Mouse (Mus musculus) midbrain, embryonic 15.5 days (tissue): ENCODE results near the gene Mta2. TPM values are rescaled to one million over a fixed set of nuclear protein-coding genes. Genes with fewer than 3 reads are reported as not detected.
"Not testable (repeated sequence)": the region's sequence is repeated elsewhere in the genome, so short reads cannot be mapped to it uniquely, and the experiment has no call there.

Source experiments
- ATAC-seq: fragments of 200-750 bp; cut with Nextera tagmentation; replicated peaks from 2 replicates; pipeline ENCODE4 v1.8.0; 2017; ENCODE audit warnings: moderate TSS enrichment
- H3K27ac ChIP-seq: fragments of 300-500 bp; sonication (generic); 2 replicates; pipeline ENCODE4 v1.5.1; 2015; ENCODE audit warnings: mild to moderate bottlenecking, inconsistent platforms
- H3K27me3 ChIP-seq: fragments of 300-500 bp; sonication (generic); replicated peaks from 2 replicates; pipeline ENCODE4 v1.6.1; 2015; ENCODE audit warnings: inconsistent platforms
- H3K36me3 ChIP-seq: fragments of 300-500 bp; sonication (generic); replicated peaks from 2 replicates; pipeline ENCODE4 v1.6.1; 2015; ENCODE audit warnings: inconsistent platforms
- H3K4me1 ChIP-seq: fragments of 300-500 bp; sonication (generic); 2 replicates; pipeline ENCODE4 v1.6.1; 2015; ENCODE audit warnings: inconsistent platforms
- H3K4me2 ChIP-seq: fragments of 300-500 bp; sonication (generic); 2 replicates; pipeline ENCODE4 v1.6.1; 2015; ENCODE audit warnings: inconsistent platforms, mild to moderate bottlenecking, moderate library complexity
- H3K4me3 ChIP-seq: fragments of 300-500 bp; sonication (generic); 2 replicates; pipeline ENCODE4 v1.5.1; 2015; ENCODE audit warnings: mild to moderate bottlenecking, inconsistent platforms
- H3K9ac ChIP-seq: fragments of 300-500 bp; sonication (generic); 2 replicates; pipeline ENCODE4 v1.6.1; 2015; ENCODE audit warnings: mild to moderate bottlenecking, inconsistent platforms
- H3K9me3 ChIP-seq: fragments of 300-500 bp; sonication (generic); 2 replicates; pipeline ENCODE4 v1.6.1; 2016; ENCODE audit warnings: inconsistent platforms
- WGBS: fragments of 180-500 bp; shearing (Covaris S2); methylation state at CpG from one replicate; pipeline ENCODE4 v1.1.7; 2015; ENCODE audit warnings: mixed read lengths; 5-methylcytosine and 5-hydroxymethylcytosine counted together
- polyA plus RNA-seq: library from polyadenylated mRNA; unstranded; fragments of >200 nt; fragmentation: Nextera tagmentation; extraction: Ambion mirVana; gene quantifications from 2 replicates; pipeline ENCODE4 v1.2.1, GENCODE M21; 2015

Gene Mta2
- polyA plus RNA-seq, 1 experiment from 2014 or later: 121 TPM

- H3K27ac ChIP-seq: peak within 1 kb of the TSS; percentile 89
- 2% methylated on average over 46 of the region's 46 CpGs for WGBS
- peak within 1 kb of the TSS; percentile 54 for H3K9ac ChIP-seq
- H3K27me3 ChIP-seq: no peaks in the 10 kb centered on the region
- H3K4me2 ChIP-seq: peak within 1 kb of the TSS; percentile 89
- peak; percentile 95 for ATAC-seq
- H3K36me3 ChIP-seq: peaks cover 30% of the 10 kb centered on the region
- H3K9me3 ChIP-seq: no peaks in the 10 kb centered on the region
- H3K4me3 ChIP-seq: peak within 1 kb of the TSS; percentile 79
- H3K4me1 ChIP-seq: peaks cover 31% of the 10 kb centered on the region
Measured at GRCm38 (mm10) chr19:8953135-8954039, 11.7 kb downstream of the Mta2 start, which contains the start of gene Tut1. Tut1 (plus strand) TSS chr19:8953847.

DNA sequence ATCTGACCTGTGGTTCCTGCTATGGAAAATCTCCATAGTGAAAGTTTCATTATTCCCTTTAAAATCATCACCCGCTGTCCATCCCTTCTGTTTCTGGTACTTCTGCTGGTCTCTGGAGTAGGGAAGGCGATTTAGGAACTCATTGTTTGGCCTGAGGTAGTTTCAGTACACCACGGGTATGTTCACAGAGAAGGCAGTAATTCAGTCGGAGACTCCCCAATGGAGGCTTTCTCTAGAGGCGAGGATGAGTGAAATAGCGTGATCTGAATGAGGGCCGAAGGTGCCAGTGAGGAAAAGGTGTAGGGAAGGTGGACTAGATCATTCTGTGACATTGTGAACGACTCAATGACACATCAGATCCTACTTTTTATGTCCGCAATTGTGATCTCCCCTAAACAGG is 12.5 kb downstream of the Mta2 start:
- peak overlapping the region; percentile 79 for H3K4me3 ChIP-seq
- H3K9me3 ChIP-seq: no peaks in the 10 kb centered on the region
- peak overlapping the region; percentile 89 for H3K4me2 ChIP-seq
- peak overlapping the region; percentile 89 for H3K27ac ChIP-seq
- no peaks in the 10 kb centered on the region for H3K27me3 ChIP-seq
- H3K36me3 ChIP-seq: peaks cover 27% of the 10 kb centered on the region
- peak overlapping the region; percentile 54 for H3K9ac ChIP-seq
- peaks cover 31% of the 10 kb centered on the region for H3K4me1 ChIP-seq
- 0 out of 2 replicates have a peak, but pooled peaks have one; percentile 0 for ATAC-seq
- 10% methylated on average over 9 of the region's 9 CpGs for WGBS

- H3K9me3 ChIP-seq: no peaks in the 10 kb centered on the region
- no peak for ATAC-seq
- peaks cover 10% of the 10 kb centered on the region for H3K4me1 ChIP-seq
- H3K27me3 ChIP-seq: no peaks in the 10 kb centered on the region
- no peak overlapping the region for H3K4me2 ChIP-seq
- H3K4me3 ChIP-seq: no peak overlapping the region
- H3K9ac ChIP-seq: no peak overlapping the region
- peaks cover 55% of the 10 kb centered on the region for H3K36me3 ChIP-seq
- H3K27ac ChIP-seq: no peak overlapping the region
- WGBS: 97% methylated on average over 2 of the region's 2 CpGs
Measured at GRCm38 (mm10) chr19:8962256-8962655, 20.6 kb downstream of the Mta2 start.

GRCm38 (mm10) chr19:8965075-8965474 is 23.4 kb downstream of the Mta2 start:
- Histone ChIP-seq H3K27me3 (no peaks in the 10 kb centered on the region), H3K36me3 (peaks cover 43% of the 10 kb centered on the region), H3K27ac (no peak overlapping the region), H3K9ac (no peak overlapping the region), H3K4me3 (no peak overlapping the region), H3K4me1 (peaks cover 26% of the 10 kb centered on the region), H3K9me3 (no peaks in the 10 kb centered on the region), H3K4me2 (no peak overlapping the region)
- 82% methylated on average over 11 of the region's 11 CpGs for WGBS
- ATAC-seq: no peak

GRCm38 (mm10) chr19:8965771-8966170 is 24.1 kb downstream of the Mta2 start:
- peak overlapping the region; percentile 60 for H3K4me3 ChIP-seq

GRCm38 (mm10) chr19:8966198-8966589 is 24.5 kb downstream of the Mta2 start:
- H3K4me2 ChIP-seq: peak overlapping the region; percentile 53
- peak overlapping the region; percentile 28 for H3K9ac ChIP-seq
- 46% methylated on average over 5 of the region's 5 CpGs for WGBS
- ATAC-seq: no peak
- H3K4me3 ChIP-seq: peak overlapping the region; percentile 60
- peaks cover 54% of the 10 kb centered on the region for H3K36me3 ChIP-seq
- H3K9me3 ChIP-seq: no peaks in the 10 kb centered on the region
- peak overlapping the region; percentile 77 for H3K27ac ChIP-seq
- H3K27me3 ChIP-seq: no peaks in the 10 kb centered on the region
- peaks cover 26% of the 10 kb centered on the region for H3K4me1 ChIP-seq

More at GRCm38 (mm10) chr19:8965771-8966170, 24.1 kb downstream of the Mta2 start:
- H3K27me3 ChIP-seq: no peaks in the 10 kb centered on the region
- ATAC-seq: no peak
- peak overlapping the region; percentile 53 for H3K4me2 ChIP-seq
- peaks cover 26% of the 10 kb centered on the region for H3K4me1 ChIP-seq
- no peak overlapping the region for H3K9ac ChIP-seq
- H3K36me3 ChIP-seq: peaks cover 50% of the 10 kb centered on the region
- no peaks in the 10 kb centered on the region for H3K9me3 ChIP-seq
- WGBS: 78% methylated on average over 8 of the region's 8 CpGs
- peak overlapping the region; percentile 77; the same call in 1 of the 2 replicates for H3K27ac ChIP-seq

DNA sequence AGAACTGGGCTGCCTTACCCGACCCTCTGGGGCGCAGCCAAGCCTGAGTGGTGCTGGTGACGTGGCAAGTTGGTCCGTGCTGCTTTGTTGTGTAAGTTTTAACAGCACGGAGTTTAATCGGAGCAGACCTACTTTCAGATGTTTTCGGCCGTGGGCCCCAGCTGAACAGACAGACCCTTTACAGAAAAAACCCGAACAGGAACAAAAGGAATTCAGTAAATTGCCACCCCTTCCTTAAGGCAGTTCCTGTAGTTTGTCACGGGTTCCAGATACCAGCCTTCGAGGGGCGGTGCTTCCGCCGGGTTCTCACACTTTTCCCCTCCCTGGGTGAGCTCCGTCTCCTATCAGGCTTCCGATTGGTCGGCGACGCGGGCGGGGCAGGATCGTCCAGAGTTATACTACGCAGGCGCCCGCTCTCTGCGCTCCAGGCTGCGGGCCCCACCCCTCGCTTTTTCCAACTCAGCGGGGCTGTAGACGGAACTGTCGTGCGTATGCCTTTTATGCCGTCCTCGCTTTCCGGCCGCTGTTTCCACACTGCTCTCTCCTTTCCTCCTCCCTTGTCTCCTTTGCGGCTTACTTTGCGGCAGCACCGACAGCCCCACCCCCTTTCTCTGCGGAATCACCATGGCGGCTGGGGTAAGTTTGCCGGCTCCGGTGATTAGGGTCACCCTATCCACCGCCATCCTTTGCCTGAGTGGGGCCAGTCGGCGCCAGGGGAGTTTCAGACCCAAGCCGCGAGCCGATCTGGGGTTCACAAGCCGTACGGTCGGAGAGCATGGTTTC is 25.1 kb downstream of the Mta2 start, which contains the start of gene Eef1g:
Eef1g (plus strand) TSS at position 452 of the 783 bp plus-strand sequence.
- peak within 1 kb of the TSS; percentile 54 for H3K9ac ChIP-seq
- peaks cover 26% of the 10 kb centered on the region for H3K4me1 ChIP-seq
- ATAC-seq: peak; percentile 98
- no peaks in the 10 kb centered on the region for H3K27me3 ChIP-seq
- WGBS: under 1% methylated on average over 52 of the region's 52 CpGs
- H3K9me3 ChIP-seq: no peaks in the 10 kb centered on the region
- H3K4me3 ChIP-seq: peak within 1 kb of the TSS; percentile 60
- peaks cover 58% of the 10 kb centered on the region for H3K36me3 ChIP-seq
- peak within 1 kb of the TSS; percentile 65 for H3K4me2 ChIP-seq
- H3K27ac ChIP-seq: peak within 1 kb of the TSS; percentile 81

DNA sequence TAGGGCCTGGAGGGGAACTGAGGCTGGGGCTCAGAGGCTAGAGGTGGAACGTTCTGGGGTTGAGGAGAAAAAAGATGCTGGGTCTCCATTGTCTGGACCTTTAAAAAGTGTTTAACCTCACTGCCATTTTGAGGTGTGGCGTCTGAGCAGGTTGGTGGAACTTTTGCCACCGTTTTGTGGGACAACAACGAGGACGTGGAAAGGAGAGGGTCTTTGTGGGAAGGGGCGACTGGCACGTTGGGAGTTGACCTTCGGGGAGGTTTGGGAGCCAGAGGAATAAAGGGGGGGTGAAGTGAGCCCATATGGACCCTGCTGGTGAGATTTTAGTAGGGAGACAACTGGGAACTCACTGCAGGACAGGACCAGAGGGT is 25.7 kb downstream of the Mta2 start:
- Histone ChIP-seq H3K9me3 (no peaks in the 10 kb centered on the region), H3K4me3 (peak overlapping the region; percentile 60), H3K27me3 (no peaks in the 10 kb centered on the region), H3K4me2 (peak overlapping the region; percentile 65), H3K27ac (peak overlapping the region; percentile 81), H3K4me1 (peaks cover 26% of the 10 kb centered on the region), H3K36me3 (peaks cover 62% of the 10 kb centered on the region), H3K9ac (peak overlapping the region; percentile 54)
- peak; percentile 24 for ATAC-seq
- WGBS: 0% methylated on average over 8 of the region's 8 CpGs

GRCm38 (mm10) chr19:8967893-8968292 is 26.2 kb downstream of the Mta2 start:
- Histone ChIP-seq H3K4me1 (peaks cover 26% of the 10 kb centered on the region), H3K4me3 (peak overlapping the region; percentile 60), H3K36me3 (peaks cover 64% of the 10 kb centered on the region)

DNA sequence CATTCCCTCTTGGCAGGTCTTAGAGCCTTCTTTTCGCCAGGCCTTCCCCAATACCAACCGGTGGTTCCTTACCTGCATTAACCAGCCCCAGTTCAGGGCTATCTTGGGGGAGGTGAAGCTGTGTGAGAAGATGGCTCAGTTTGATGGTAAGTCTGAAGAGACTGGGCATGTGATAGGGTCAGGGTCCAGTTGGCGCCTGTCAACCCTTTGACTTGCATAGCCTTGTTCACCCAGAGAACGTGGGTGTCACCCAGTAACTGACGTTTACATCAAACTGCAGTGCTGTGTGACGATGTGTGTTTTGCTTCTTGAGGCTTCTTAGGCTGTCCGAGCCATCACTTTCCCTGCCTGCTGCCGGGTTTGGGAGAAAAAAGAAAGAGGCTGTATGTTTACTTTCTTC is 30.8 kb downstream of the Mta2 start:
- not testable (repeated sequence) for H3K9me3 ChIP-seq, H3K27me3 ChIP-seq, ATAC-seq, H3K27ac ChIP-seq, H3K4me2 ChIP-seq, H3K9ac ChIP-seq, H3K4me3 ChIP-seq
- Histone ChIP-seq H3K36me3 (peaks cover 60% of the 10 kb centered on the region), H3K4me1 (peaks cover 16% of the 10 kb centered on the region)
- WGBS: 90% methylated on average over 8 of the region's 8 CpGs

More at GRCm38 (mm10) chr19:8967893-8968292, 26.2 kb downstream of the Mta2 start:
- peak overlapping the region; percentile 65 for H3K4me2 ChIP-seq
- WGBS: 8% methylated on average over 9 of the region's 9 CpGs
- no peaks in the 10 kb centered on the region for H3K27me3 ChIP-seq
- H3K27ac ChIP-seq: peak overlapping the region; percentile 81; the same call in 1 of the 2 replicates
- peak overlapping the region; percentile 54 for H3K9ac ChIP-seq
- H3K9me3 ChIP-seq: no peaks in the 10 kb centered on the region
- no peak for ATAC-seq

GRCm38 (mm10) chr19:8974638-8975037 is 33.0 kb downstream of the Mta2 start:
- H3K27ac ChIP-seq: no peak overlapping the region
- H3K4me1 ChIP-seq: no peaks in the 10 kb centered on the region
- peaks cover 73% of the 10 kb centered on the region for H3K36me3 ChIP-seq
- WGBS: 89% methylated on average over 1 of the region's 1 CpGs
- no peak overlapping the region for H3K9ac ChIP-seq
- H3K9me3 ChIP-seq: no peaks in the 10 kb centered on the region
- ATAC-seq: no peak
- no peak overlapping the region for H3K4me2 ChIP-seq
- H3K4me3 ChIP-seq: no peak overlapping the region
- no peaks in the 10 kb centered on the region for H3K27me3 ChIP-seq

DNA sequence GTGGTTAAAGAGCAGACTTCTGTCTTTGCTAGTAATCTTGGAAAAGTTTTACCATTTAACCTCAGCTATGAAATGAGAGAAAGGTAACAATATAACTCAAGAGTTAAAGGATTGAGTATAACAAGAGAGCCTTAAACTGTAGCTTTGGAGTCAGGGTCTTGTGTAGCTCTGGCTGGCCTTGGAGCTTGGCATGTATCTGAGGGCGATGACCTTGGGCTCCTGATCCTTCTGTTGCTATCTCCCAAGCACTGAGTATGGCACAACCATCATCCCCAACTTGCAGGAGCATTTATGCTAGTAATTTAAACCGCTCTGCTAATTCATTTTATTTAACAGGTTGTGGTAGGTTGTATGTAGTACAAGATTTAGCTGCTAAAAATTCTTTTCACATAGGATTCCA is 33.8 kb downstream of the Mta2 start:
- WGBS: 99% methylated on average over 2 of the region's 2 CpGs
- Histone ChIP-seq H3K9me3 (no peaks in the 10 kb centered on the region), H3K4me1 (no peaks in the 10 kb centered on the region), H3K27ac (no peak overlapping the region), H3K36me3 (peaks cover 75% of the 10 kb centered on the region), H3K4me2 (no peak overlapping the region), H3K9ac (no peak overlapping the region), H3K4me3 (no peak overlapping the region), H3K27me3 (no peaks in the 10 kb centered on the region)
- ATAC-seq: no peak
